Mouse (Mus musculus) lung, adult 2 months (tissue): Measurements from ENCODE around the gene Sdr39u1. TPM values are rescaled to one million over a fixed set of nuclear protein-coding genes. Genes with fewer than 3 reads are reported as not detected.

Experiments
- DNase-seq: peaks from one replicate; pipeline ENCODE4 v3.0.0; 2022
- H3K4me1 ChIP-seq: fragments of 200-500 bp; 2 replicates; pipeline ENCODE4 v1.6.1; 2011; ENCODE audit warnings: low read length; ENCODE audit not compliant: control insufficient read depth, insufficient read depth
- H3K4me3 ChIP-seq: fragments of 200-500 bp; replicated peaks from 2 replicates; pipeline ENCODE3; 2011; ENCODE audit warnings: low read depth, mild to moderate bottlenecking, control low read depth, low read length; ENCODE audit errors: extremely low read depth
- CTCF ChIP-seq: fragments of 200-500 bp; IDR thresholded peaks from 2 replicates; pipeline ENCODE4 v1.5.1; 2011; ENCODE audit warnings: mild to moderate bottlenecking, low read length, control low read depth; ENCODE audit not compliant: insufficient read depth
- POLR2A ChIP-seq: fragments of 200-500 bp; IDR thresholded peaks from 2 replicates; pipeline ENCODE4 v1.6.1; 2011; ENCODE audit warnings: low read depth, mild to moderate bottlenecking, control low read depth, low read length, borderline replicate concordance; ENCODE audit errors: extremely low read depth
- WGBS: fragments of 180-500 bp; shearing (Covaris S2); methylation state at CpG from one replicate; pipeline ENCODE4 v1.1.7; 2018; 5-methylcytosine and 5-hydroxymethylcytosine counted together
- polyA plus RNA-seq: library from polyadenylated mRNA; depleted of rRNA; stranded (reverse); fragments of >200 nt; gene quantifications from 2 replicates; pipeline ENCODE4 v1.2.3, GENCODE M21; 2012; rRNA removed

The Sdr39u1 gene
- polyA plus RNA-seq, 1 experiment: 51.9 TPM

DNA sequence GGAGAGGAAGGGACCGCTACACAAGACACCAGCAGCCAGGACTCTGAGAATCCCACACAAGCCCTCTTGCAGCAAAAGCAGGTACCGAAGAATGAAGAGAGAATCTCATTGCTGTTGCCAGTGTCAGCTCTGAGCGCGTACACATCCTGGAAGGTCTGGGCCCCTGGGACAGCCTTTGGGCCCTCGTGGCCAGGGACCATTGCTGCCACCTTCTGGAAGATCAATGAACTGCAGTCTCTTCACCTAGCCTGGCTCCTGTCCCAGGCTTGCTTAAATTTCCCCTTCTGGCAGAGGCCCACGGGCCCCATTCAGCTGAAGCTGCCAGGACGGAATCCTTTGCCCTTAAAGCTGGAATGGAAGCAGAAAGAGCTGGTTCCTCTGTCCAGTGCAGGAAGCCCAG, 36.3 kb downstream of the Sdr39u1 start:
- 22% methylated on average over 7 of the region's 7 CpGs for WGBS
- peak; percentile 74 for DNase-seq
- H3K4me3 ChIP-seq: no peak overlapping the region
- H3K4me1 ChIP-seq: no peaks in the 10 kb centered on the region
- TF ChIP-seq CTCF (peak; percentile 95), POLR2A (no peak)

DNA sequence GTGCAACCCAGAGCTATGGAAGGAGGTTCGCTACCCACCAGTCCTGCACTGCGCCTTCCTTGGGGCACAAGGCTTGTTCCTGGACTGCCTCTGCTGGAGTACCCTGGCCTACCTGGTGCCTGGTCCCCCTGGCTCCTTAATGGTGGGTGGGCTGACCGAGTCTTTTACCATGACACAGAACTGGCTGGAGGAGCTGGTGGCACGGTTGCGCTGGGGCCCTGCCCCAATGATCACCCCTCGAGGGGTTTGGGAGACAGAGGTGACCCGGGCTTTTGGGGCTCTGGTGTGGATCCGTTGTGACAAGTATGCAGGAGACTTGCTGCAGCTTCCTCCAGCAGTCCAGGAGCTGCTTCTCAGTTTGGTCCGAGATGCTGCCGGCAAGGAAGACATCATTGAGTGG, 37.1 kb downstream of the Sdr39u1 start:
- TF ChIP-seq CTCF (no peak), POLR2A (no peak)
- no peak for DNase-seq
- H3K4me1 ChIP-seq: no peaks in the 10 kb centered on the region
- no peak overlapping the region for H3K4me3 ChIP-seq
- WGBS: 92% methylated on average over 10 of the region's 10 CpGs

DNA sequence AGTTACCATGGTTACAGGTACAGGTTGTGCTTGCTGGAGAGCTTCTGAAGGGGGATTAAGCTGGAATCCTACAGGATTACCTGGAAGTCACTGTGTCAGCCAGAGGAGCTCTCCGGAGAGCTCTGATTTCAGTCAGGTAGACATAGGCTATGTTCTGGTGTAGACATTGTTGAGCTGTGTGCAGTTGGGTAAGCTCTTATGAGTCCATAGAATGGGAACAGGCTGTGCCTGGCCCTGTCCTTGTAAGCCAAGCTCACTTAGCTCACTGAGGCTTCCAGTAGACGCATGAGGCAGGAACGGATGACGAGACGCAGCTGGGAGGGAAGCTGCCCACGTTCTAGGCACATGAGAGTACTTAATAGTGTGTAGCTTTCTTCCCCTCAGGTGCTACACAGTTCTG, 37.9 kb downstream of the Sdr39u1 start:
- Histone ChIP-seq H3K4me3 (no peak overlapping the region), H3K4me1 (peaks cover 3% of the 10 kb centered on the region; the same call in 1 of the 2 replicates)
- no peak for DNase-seq
- TF ChIP-seq CTCF (no peak), POLR2A (no peak)
- 54% methylated on average over 6 of the region's 6 CpGs for WGBS

DNA sequence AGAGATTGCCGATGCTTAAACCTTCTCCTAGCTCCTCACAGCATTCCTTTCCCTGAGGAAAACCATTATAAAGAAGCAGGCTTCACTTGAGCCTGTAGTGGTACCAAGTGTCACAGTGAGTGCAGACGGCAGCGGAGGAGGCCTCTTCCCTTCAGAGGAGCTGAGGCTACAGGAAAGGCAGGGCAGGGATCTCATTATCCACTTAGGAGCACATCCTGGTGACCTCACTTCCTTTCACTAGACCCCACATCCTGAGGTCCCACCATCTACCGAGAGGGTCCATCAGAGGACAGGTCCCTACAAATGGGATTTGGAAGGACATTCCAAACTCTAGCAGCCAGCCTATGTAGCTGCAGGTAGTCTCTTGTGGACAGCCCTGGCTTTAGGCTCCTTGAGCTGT, 42.5 kb downstream of the Sdr39u1 start:
- Histone ChIP-seq H3K4me3 (peak overlapping the region; percentile 2), H3K4me1 (peaks cover 17% of the 10 kb centered on the region)
- no peak for DNase-seq
- TF ChIP-seq POLR2A (peak; percentile 42; the same call in 1 of the 2 replicates), CTCF (no peak)
- WGBS: 29% methylated on average over 4 of the region's 4 CpGs

DNA sequence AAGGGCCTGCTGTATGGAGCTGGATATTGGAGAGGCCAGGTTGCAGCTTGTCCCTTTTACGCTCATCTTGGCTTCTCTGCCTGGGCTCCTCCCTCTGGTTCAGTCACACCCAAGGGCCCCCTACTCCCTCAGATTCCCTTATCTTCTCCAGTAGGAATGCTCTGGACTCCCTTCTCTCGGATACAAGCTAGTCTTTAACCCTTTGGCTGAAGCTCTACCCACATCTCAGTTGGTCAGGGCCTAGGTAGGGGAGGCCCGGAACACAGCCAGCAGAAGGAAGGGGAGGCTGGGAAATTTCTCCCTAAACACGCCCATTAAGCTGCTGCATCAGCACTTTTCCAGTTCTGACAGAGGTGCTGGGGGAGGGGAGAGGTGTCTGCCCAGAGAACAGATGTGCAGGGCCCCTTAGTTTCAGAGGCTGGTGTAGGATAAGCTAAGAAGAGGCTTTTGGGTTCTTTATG, 45.0 kb downstream of the Sdr39u1 start:
- H3K4me1 ChIP-seq: peaks cover 17% of the 10 kb centered on the region
- DNase-seq: no peak
- peak overlapping the region; percentile 72 for H3K4me3 ChIP-seq
- 10% methylated on average over 4 of the region's 4 CpGs for WGBS
- no peak for TF ChIP-seq POLR2A
- TF ChIP-seq CTCF: no peak

DNA sequence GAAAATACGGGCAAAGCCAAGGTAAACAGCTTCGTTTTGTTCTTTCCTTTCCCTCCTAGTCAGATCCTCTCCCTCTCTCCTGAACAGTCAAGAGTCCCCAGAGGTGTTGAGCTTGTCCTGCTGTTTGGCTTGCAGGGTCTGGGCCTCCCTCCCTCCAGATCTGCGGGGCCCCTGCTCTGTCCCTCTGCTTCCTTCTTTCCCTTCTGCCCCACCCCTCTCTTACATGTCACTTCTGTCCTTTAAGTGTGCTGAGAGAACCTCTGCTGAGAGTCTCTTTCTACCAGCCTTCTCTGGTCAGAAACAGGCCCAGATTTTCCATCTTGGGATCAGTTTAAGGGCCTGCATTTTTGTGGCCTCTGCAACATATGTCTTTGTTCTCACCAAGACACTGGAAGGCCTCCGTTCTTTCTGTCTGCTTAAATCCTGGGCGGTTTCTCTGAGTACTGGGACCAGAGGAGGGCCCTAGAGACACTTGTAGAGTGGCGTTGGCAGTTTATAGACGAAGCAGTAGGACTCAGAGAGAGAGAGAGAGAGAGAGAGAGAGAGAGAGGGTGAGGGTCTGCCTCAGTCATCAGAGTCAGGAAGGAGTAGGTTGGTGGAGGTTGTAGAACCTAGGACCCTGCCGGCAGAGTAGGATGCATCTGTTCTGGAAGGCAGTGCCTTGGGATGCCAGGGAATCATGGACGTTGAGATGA, 45.5 kb downstream of the Sdr39u1 start:
- Histone ChIP-seq H3K4me1 (peaks cover 17% of the 10 kb centered on the region), H3K4me3 (peak overlapping the region; percentile 72)
- WGBS: 3% methylated on average over 9 of the region's 9 CpGs
- DNase-seq: peak; percentile 27
- no peak for TF ChIP-seq CTCF
- no peak for TF ChIP-seq POLR2A

DNA sequence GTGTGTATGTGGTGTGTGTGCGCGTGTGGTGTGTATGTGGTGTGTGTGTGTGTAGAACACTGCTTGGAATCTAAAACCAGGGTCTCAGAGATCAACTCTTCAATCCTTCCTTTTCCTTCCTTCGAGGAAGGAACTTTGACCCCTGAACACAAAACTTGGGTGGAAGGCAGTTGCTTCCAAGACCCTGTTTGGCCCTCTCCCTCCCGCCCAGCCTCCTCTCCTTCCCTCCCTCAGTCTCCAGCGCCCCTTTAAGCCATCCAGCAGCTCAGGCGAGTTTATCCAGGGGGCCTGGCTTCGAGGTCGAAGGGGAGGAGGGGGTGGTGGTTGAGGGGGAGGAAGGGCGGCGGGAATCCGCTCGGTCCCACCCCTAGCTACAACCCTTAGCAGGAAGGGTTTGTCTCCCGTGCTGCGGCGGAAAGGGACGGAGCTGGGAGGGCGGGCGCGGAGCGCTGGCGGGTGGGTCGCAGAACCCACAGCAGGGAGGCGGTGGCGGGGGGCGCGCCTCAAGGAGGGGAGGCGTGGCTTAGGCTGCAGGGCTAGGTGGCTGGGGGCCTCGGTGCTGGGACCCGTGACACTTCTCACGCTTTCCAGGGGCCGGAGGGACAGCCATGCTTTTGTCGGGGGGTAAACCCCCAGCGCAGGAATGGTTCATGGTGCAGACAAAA, 46.3 kb downstream of the Sdr39u1 start, which contains the start of gene Nynrin:
Nynrin (plus strand) TSS at position 390 of the 665 bp plus-strand sequence.
- 4% methylated on average over 30 of the region's 33 CpGs for WGBS

DNA sequence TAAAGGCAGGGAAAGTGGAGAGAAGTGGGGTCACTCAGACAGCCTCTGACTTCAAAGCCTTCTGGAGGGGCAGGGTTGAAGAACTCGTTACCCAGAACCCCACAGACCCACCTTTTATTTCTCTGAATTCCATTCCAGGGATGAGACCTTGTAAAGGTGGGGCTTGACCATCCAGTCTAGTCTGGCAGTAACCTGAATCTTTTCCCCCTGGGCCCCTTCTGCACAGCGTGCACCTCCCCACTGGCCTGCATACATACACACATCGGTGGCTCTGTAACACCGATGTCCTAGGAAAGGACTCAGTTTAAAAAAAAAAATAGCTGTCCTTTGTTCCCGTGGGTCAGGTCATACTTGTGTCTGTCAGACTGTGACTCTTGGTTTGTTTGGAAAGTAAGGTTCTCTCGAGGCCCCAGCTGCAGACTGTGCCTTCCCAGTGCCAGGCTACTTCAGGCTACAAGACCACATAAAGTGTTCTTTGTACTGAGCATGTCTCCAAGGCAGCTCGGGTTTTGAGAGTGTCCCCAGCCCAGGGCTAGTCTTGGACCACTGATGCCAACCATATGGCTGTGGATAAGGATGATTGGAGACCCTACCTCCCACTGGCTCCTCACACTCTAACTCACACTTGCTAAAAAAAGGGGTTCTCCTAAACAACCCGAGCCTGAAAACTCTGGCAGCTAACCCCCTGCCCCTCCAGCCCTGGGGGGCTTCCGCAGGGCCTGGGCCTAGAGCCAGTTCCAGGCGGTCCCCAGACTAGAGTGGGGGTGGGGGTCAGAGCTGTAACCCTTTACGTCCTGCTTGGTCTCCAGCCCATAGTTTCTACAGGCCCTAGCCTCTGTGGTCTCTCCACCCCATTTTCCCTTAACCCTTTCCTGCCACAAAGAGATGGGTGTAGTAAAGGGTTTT, 47.2 kb downstream of the Sdr39u1 start:
- 26% methylated on average over 11 of the region's 11 CpGs for WGBS
- peaks cover 17% of the 10 kb centered on the region for H3K4me1 ChIP-seq
- no peak overlapping the region for H3K4me3 ChIP-seq
- no peak for TF ChIP-seq POLR2A
- no peak for DNase-seq

More for the DNA sequence above, 46.3 kb downstream of the Sdr39u1 start, which contains the start of gene Nynrin:
- peak within 1 kb of the TSS; percentile 72 for H3K4me3 ChIP-seq
- TF ChIP-seq POLR2A (peak; percentile 52; the same call in 1 of the 2 replicates), CTCF (no peak)
- H3K4me1 ChIP-seq: peaks cover 17% of the 10 kb centered on the region
- DNase-seq: peak; percentile 59

DNA sequence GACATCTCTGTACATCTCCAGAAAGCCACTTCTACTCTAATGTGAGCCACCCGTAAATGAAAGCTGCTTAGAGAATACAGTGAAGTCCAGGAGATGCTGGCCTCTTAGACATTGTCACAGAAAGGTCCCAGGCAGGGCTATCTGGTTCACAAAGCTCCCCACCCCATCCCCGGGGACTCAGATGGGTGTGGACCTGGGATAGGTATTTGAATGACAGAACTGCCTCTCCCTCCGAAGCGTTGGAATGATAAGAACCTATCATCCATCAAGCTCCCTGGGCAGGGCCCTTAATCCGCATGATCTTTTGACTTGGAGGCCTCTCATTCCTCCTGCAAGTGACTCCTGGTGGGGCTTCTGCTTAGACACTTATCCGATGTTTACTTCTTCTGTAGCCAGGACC, 49.2 kb downstream of the Sdr39u1 start:
- no peak overlapping the region for H3K4me3 ChIP-seq
- peaks cover 7% of the 10 kb centered on the region for H3K4me1 ChIP-seq
- no peak for DNase-seq
- no peak for TF ChIP-seq POLR2A
- TF ChIP-seq CTCF: no peak
- WGBS: 67% methylated on average over 6 of the region's 6 CpGs

Other genes starting within 250 kb of the Sdr39u1 start
- gene Mdp1, start 239.8 kb downstream of the Sdr39u1 start, polyA plus RNA-seq: 15.1 and 20.4 TPM in 2 replicates
- 11.8 and 18.7 TPM in 2 replicates for gene Gmpr2, start 228.4 kb downstream of the Sdr39u1 start, polyA plus RNA-seq
- gene Nedd8, start 228.2 kb downstream of the Sdr39u1 start, polyA plus RNA-seq: 170 and 270 TPM in 2 replicates
- 11.9 and 14.8 TPM in 2 replicates for gene Tinf2, start 218.5 kb downstream of the Sdr39u1 start, polyA plus RNA-seq
- gene Tgm1, start 186.4 kb downstream of the Sdr39u1 start, polyA plus RNA-seq: 3.4 and 30.7 TPM in 2 replicates
- 42.0 and 57.3 TPM in 2 replicates for gene Rabggta, start 178.0 kb downstream of the Sdr39u1 start, polyA plus RNA-seq
- 69.2 and 89.0 TPM in 2 replicates for gene Dhrs1, start 154.6 kb downstream of the Sdr39u1 start, polyA plus RNA-seq
- 12.7 and 16.8 TPM in 2 replicates for gene Nop9, start 154.6 kb downstream of the Sdr39u1 start, polyA plus RNA-seq
- 3.8 and 4.0 TPM in 2 replicates for gene Cideb, start 141.8 kb downstream of the Sdr39u1 start, polyA plus RNA-seq
- gene Ltb4r2, start 138.9 kb downstream of the Sdr39u1 start, polyA plus RNA-seq: 1.1 and 2.6 TPM in 2 replicates
- 6.5 and 7.1 TPM in 2 replicates for gene Ltb4r1, start 134.3 kb downstream of the Sdr39u1 start, polyA plus RNA-seq
- gene Adcy4, start 116.2 kb downstream of the Sdr39u1 start, polyA plus RNA-seq: 157 and 169 TPM in 2 replicates
- gene Ripk3, start 111.4 kb downstream of the Sdr39u1 start, polyA plus RNA-seq: 7.5 and 10.0 TPM in 2 replicates
- 26.4 and 27.3 TPM in 2 replicates for gene Nfatc4, start 77.1 kb downstream of the Sdr39u1 start, polyA plus RNA-seq
- 9.4 and 12.4 TPM in 2 replicates for gene Nynrin, start 46.3 kb downstream of the Sdr39u1 start, polyA plus RNA-seq
- gene Cbln3, start 15.9 kb downstream of the Sdr39u1 start, polyA plus RNA-seq: 0.15 and 0.34 TPM in 2 replicates
- 20.3 and 24.2 TPM in 2 replicates for gene Khnyn, start 15.3 kb downstream of the Sdr39u1 start, polyA plus RNA-seq
- 1.8 and 1.9 TPM in 2 replicates for gene Cma1, start 44.4 kb upstream of the Sdr39u1 start, polyA plus RNA-seq
- not detected in 2 replicates for gene Cma2, start 50.7 kb upstream of the Sdr39u1 start, polyA plus RNA-seq
- gene Mcpt1, start 117.7 kb upstream of the Sdr39u1 start, polyA plus RNA-seq: not detected in 2 replicates
- gene Mcpt9, start 130.2 kb upstream of the Sdr39u1 start, polyA plus RNA-seq: not detected in 2 replicates
- gene Mcpt2, start 141.7 kb upstream of the Sdr39u1 start, polyA plus RNA-seq: not detected in 2 replicates
- 1.5 and 1.8 TPM in 2 replicates for gene Mcpt4, start 162.0 kb upstream of the Sdr39u1 start, polyA plus RNA-seq
- not detected in 2 replicates for gene Mcpt8, start 185.0 kb upstream of the Sdr39u1 start, polyA plus RNA-seq
- gene Ctsg, start 202.3 kb upstream of the Sdr39u1 start, polyA plus RNA-seq: 0.20 TPM in 1 of 2 replicates, not detected in the other
- gene Gzme, start 220.3 kb upstream of the Sdr39u1 start, polyA plus RNA-seq: not detected in 2 replicates
- not detected in 2 replicates for gene Gzmd, start 232.3 kb upstream of the Sdr39u1 start, polyA plus RNA-seq